Comparison of ENCODE assay signal across 8 mouse cellular contexts in the genomic region with DNA sequence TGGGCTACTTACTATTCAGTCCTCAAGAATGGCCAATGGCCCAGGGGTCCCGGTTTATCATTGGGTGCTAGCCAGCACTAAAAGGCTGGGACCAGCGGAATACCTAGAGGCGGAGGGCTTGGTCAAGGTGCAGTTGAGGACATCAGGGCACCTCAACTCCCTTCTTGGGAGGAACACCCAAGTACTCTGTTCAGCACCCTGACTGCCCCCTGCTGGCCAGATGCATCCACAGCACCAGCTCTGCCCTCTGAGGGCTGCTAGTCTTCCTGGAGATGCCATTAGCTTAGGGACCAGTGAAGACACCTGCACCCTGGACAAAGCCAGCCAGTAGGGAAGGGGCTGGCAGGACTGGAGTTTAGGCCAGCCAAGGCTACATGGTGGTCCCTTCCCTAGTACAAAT. TPM values are rescaled to one million over a fixed set of nuclear protein-coding genes. Genes with fewer than 3 reads are reported as not detected.
DNase-seq lines count a peak whose midpoint lies in the region; ATAC-seq and TF ChIP-seq lines count a peak whose summit lies in the region.

No protein-coding gene starts in this region.

- no peaks in the 10 kb centered on the region for H3K36me3 ChIP-seq in intestine, embryonic 14.5 days (ENCODE audit: control insufficient read depth, insufficient read depth, low read length)
- H3K36me3 ChIP-seq in midbrain, embryonic 14.5 days (ENCODE audit: control insufficient read depth, insufficient read depth, low read length), result no peaks in the 10 kb centered on the region

- ATAC-seq in cerebellum, adult (ENCODE audit: insufficient number of reproducible peaks, low FRiP score, low TSS enrichment), result no peak
- ATAC-seq in intestine, embryonic 14.5 days (replicated peaks; ENCODE audit: low FRiP score, low TSS enrichment, low read depth), result no peak
- no peak for ATAC-seq in midbrain, embryonic 14.5 days (ENCODE audit: low FRiP score, low TSS enrichment)

- DNase-seq in cerebellum, adult 11 months, result peak; percentile 26
- DNase-seq in cerebellum, postnatal 4 days (ENCODE audit: low spot score in 2 of 2), result peak; percentile 69 to 82
- DNase-seq in gastrocnemius, adult 2 months, result peak; percentile 82
- DNase-seq in intestine, embryonic 14.5 days (ENCODE audit: low spot score), result peak; percentile 89
- peak; percentile 69 to 85 for DNase-seq in left cerebral cortex, postnatal 10 days (ENCODE audit: extremely low spot score in 1 of 2, low spot score in 2 of 2)
- DNase-seq in midbrain, embryonic 14.5 days, result peak; percentile 80
- DNase-seq in spleen, postnatal 14 days (ENCODE audit: low spot score in 2 of 2), result peak; percentile 66 to 83

- peaks cover 29% of the 10 kb centered on the region; the same call in 1 of the 2 replicates for H3K4me1 ChIP-seq in intestine, embryonic 14.5 days (replicated peaks; ENCODE audit: control insufficient read depth, insufficient read depth, low read length)
- peaks cover 27% of the 10 kb centered on the region for H3K4me1 ChIP-seq in midbrain, embryonic 14.5 days (ENCODE audit: control insufficient read depth, insufficient read depth, low read length)

- H3K4me3 ChIP-seq in gastrocnemius, adult 2 months, result peak overlapping the region; percentile 81; the same call in 1 of the 2 replicates
- no peak overlapping the region for H3K4me3 ChIP-seq in intestine, embryonic 14.5 days (ENCODE audit: low read depth, low read length)
- peak overlapping the region; percentile 79 for H3K4me3 ChIP-seq in midbrain, embryonic 14.5 days (replicated peaks; ENCODE audit: low read depth, low read length)

- WGBS in intestine, embryonic 14.5 days, result 72% methylated on average over 3 of the region's 3 CpGs
- WGBS in midbrain, embryonic 14.5 days, result 70% methylated on average over 3 of the region's 3 CpGs

- intact Hi-C loops in gastrocnemius, adult 2 months (cut with DNase I), result loop anchor here (2.0 kb wide), 1 partner anchor 413 kb away; no protein-coding TSS in a partner anchor
- intact Hi-C loops in left cerebral cortex, postnatal 10 days (cut with DNase I), result loop anchor here (2.0 to 10.0 kb wide), 4 partner anchors 73 to 409 kb away; no protein-coding TSS in a partner anchor

- peak overlapping the region; percentile 99 for H3K4me2 ChIP-seq in intestine, embryonic 14.5 days (ENCODE audit: low read length)
- peak overlapping the region; percentile 88 for H3K4me2 ChIP-seq in midbrain, embryonic 14.5 days (ENCODE audit: low read length)

- no peaks in the 10 kb centered on the region for H3K9me3 ChIP-seq in intestine, embryonic 14.5 days (ENCODE audit: control insufficient read depth, low read length)
- no peaks in the 10 kb centered on the region for H3K9me3 ChIP-seq in midbrain, embryonic 14.5 days (ENCODE audit: control insufficient read depth, low read length)

- TF ChIP-seq CTCF in gastrocnemius, adult 2 months (IDR thresholded peaks at IDR 0.05), result peak; percentile 80

- no peak overlapping the region for H3K27ac ChIP-seq in gastrocnemius, adult 2 months
- H3K27ac ChIP-seq in intestine, embryonic 14.5 days (ENCODE audit: low read depth), result no peak overlapping the region
- no peak overlapping the region for H3K27ac ChIP-seq in midbrain, embryonic 14.5 days (replicated peaks; ENCODE audit: low read depth, low read length)

- no peaks in the 10 kb centered on the region for H3K27me3 ChIP-seq in intestine, embryonic 14.5 days (replicated peaks; ENCODE audit: control insufficient read depth, insufficient read depth, low read length)
- H3K27me3 ChIP-seq in midbrain, embryonic 14.5 days (ENCODE audit: control insufficient read depth, insufficient read depth, low read length), result no peaks in the 10 kb centered on the region

- no peak overlapping the region for H3K9ac ChIP-seq in intestine, embryonic 14.5 days (ENCODE audit: low read length)
- H3K9ac ChIP-seq in midbrain, embryonic 14.5 days (replicated peaks; ENCODE audit: low read length), result no peak overlapping the region

RNA-seq across cellular contexts. Expression of gene Sorcs2, which starts 1.9 kb away (rescaled TPM):
- 1 to 10 TPM in 1 of 2 experiments, under 1 TPM in 1; 0.94 to 2.3 TPM for total RNA-seq in gastrocnemius, adult 2 months (2021)
- 12.8 and 14.4 TPM in 2 replicates for polyA plus RNA-seq in intestine, embryonic 14.5 days (2014; fragmentation: Nextera tagmentation; extraction: Ambion mirVana)
- 10 to 100 TPM; 58.4 to 58.7 TPM for total RNA-seq in left cerebral cortex, postnatal 10 days (2021)
- 14.5 and 15.1 TPM in 2 replicates for polyA plus RNA-seq in midbrain, embryonic 14.5 days (2014; fragmentation: Nextera tagmentation; extraction: Ambion mirVana)

Comparison
In these comparisons a context has a peak if more than half of its experiments do, and no peak if none do; other contexts are left out.
1. DNase-seq: peak in every context shown above with its lines; median percentile 89 in intestine, embryonic 14.5 days; 82 in gastrocnemius, adult 2 months; 80 in midbrain, embryonic 14.5 days; 77 in left cerebral cortex, postnatal 10 days; 76 in cerebellum, postnatal 4 days; 74 in spleen, postnatal 14 days; 26 in cerebellum, adult 11 months.
2. RNA of gene Sorcs2, which starts 1.9 kb away (total RNA-seq): 58.4 to 58.7 TPM in left cerebral cortex, postnatal 10 days; 0.94 to 2.3 TPM in gastrocnemius, adult 2 months; every median in the first group is over 10 times any median in the second.